Mouse (Mus musculus): ENCODE data around the gene Zfp758.
"Not testable (repeated sequence)": the region's sequence is repeated elsewhere in the genome, so short reads cannot be mapped to it uniquely, and the experiment has no call there.

Gene Zfp758

GRCm38 (mm10) chr17:22361101-22361781 is at the start of gene Zfp758, which contains the start of gene Zfp944:
Zfp758 (plus strand) TSS chr17:22361453.
Zfp944 (minus strand) TSS chr17:22361400.
- peak; percentile 42 to 52 for DNase-seq

- peak in 1 of 2 experiments; percentile 4 for DNase-seq
These were observed 47.0 kb upstream of the Zfp758 start for GRCm38 (mm10) chr17:22314219-22314618.

GRCm38 (mm10) chr17:22314730-22315226 is 46.5 kb upstream of the Zfp758 start, which contains the start of gene CT030661.1:
CT030661.1 (minus strand) TSS chr17:22314837.
- DNase-seq = peak; percentile 96 to 97

- not testable (repeated sequence) for DNase-seq
These were observed 46.0 kb upstream of the Zfp758 start for GRCm38 (mm10) chr17:22315247-22315646.

GRCm38 (mm10) chr17:22352794-22353193 is 8.5 kb upstream of the Zfp758 start:
- peak; percentile 17 to 43 for DNase-seq

GRCm38 (mm10) chr17:22360572-22360971 is 681 bp upstream of the Zfp758 start:
- no peak for DNase-seq

- DNase-seq = no peak
These were observed 2.6 kb downstream of the Zfp758 start for GRCm38 (mm10) chr17:22363895-22364294.

- DNase-seq = peak; percentile 22 to 60
These were observed 49.5 kb downstream of the Zfp758 start for GRCm38 (mm10) chr17:22410756-22411155.

- DNase-seq = peak; percentile 50 to 85
These were observed 56.3 kb downstream of the Zfp758 start for GRCm38 (mm10) chr17:22417510-22417909.

GRCm38 (mm10) chr17:22423952-22424617 is 62.8 kb downstream of the Zfp758 start, which contains the start of gene Zfp946:
Zfp946 (plus strand) TSS chr17:22424222.
- DNase-seq = peak; percentile 86 to 89

- peak; percentile 7 to 11 for DNase-seq
These were observed 63.5 kb downstream of the Zfp758 start for GRCm38 (mm10) chr17:22424636-22425354.
